Mouse (Mus musculus): ENCODE measurements around the gene Pcolce.

DNA sequence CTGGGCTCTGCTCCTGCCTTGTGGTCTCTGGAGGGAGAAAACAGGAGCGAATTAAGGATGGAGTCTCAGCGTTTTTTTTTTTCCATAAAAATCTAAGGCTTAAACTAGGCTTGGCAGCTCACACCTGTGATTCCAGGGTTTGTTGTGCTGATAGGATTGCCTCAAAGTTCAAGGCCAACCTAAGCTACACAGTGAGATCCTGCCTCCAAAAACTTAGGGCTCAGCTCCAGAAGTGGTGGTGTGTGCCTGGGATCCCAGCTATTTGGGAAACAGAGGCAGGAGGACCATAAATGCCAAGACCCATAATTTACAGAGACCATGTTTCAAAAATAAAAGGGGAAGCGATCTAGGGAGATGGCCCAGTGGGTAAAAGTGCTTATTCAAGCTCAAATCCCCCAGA, 4.3 kb downstream of the Pcolce start:
- TF ChIP-seq CTCF (IDR thresholded peaks at IDR 0.05) (no peak), EP300 (IDR thresholded peaks at IDR 0.05) (no peak)

All from lung, postnatal 0 days (tissue).